Mouse (Mus musculus): ENCODE results near the gene Pnp.

- peak; percentile 32; the same call in 1 of the 2 replicates for TF ChIP-seq CTCF (IDR thresholded peaks at IDR 0.05; ENCODE audit: extremely low read depth, insufficient read length, insufficient replicate concordance, low read depth, low read length)
- 0 out of 2 replicates have a peak, but pooled peaks have one; percentile 51 for TF ChIP-seq POLR2A (IDR thresholded peaks at IDR 0.05; ENCODE audit: low read depth, low read length)
These were observed 25.1 kb downstream of the Pnp start, which contains the start of gene Pnp2 for GRCm38 (mm10) chr14:50955942-50956508.
